18 mouse cellular contexts compared by ENCODE assay signal in genomic region chr10:41561701-41562395, GRCm38 (mm10).
"Had no signal": no experiment of that assay in that cellular context is flagged by ENCODE, and none has a peak within 500 bp of the region (broad histone marks: within the 10 kb centered on the region; RNA-seq: fewer than 3 reads in every experiment).

No protein-coding gene starts in this region.

- H3K4me3 ChIP-seq: limb, embryonic 15.5 days; liver, embryonic 12.5 days; midbrain, embryonic 12.5 days; myocyte; neural tube, embryonic 13.5 days; neural tube, embryonic 15.5 days had no signal

- H3K4me2 ChIP-seq: limb, embryonic 15.5 days; liver, embryonic 12.5 days; midbrain, embryonic 12.5 days; neural tube, embryonic 13.5 days; neural tube, embryonic 15.5 days had no signal

- DNase-seq: lung, postnatal 4 days; midbrain, embryonic 14.5 days; retina, postnatal 1 day; right cerebral cortex, adult 18-20 months; right cerebral cortex, postnatal 25 days; right cerebral cortex, postnatal 4 days; spleen, adult 18-20 months; thymus, adult 18-20 months; thymus, postnatal 14 days; thymus, postnatal 36 days had no signal

- H3K9me3 ChIP-seq: limb, embryonic 15.5 days had no signal

- ATAC-seq: liver, embryonic 12.5 days; midbrain, embryonic 16.5 days had no signal

- H3K36me3 ChIP-seq: limb, embryonic 15.5 days; liver, embryonic 12.5 days; midbrain, embryonic 12.5 days; neural tube, embryonic 13.5 days; neural tube, embryonic 15.5 days had no signal

- H3K9ac ChIP-seq: limb, embryonic 15.5 days; liver, embryonic 12.5 days; liver, embryonic 14.5 days; midbrain, embryonic 12.5 days; neural tube, embryonic 13.5 days; neural tube, embryonic 15.5 days had no signal

- H3K4me1 ChIP-seq: midbrain, embryonic 12.5 days; neural tube, embryonic 13.5 days; neural tube, embryonic 15.5 days had no signal

- H3K27me3 ChIP-seq: limb, embryonic 15.5 days; liver, embryonic 12.5 days; midbrain, embryonic 12.5 days; neural tube, embryonic 13.5 days; neural tube, embryonic 15.5 days had no signal

- H3K27ac ChIP-seq: limb, embryonic 15.5 days; liver, embryonic 12.5 days; liver, embryonic 14.5 days; midbrain, embryonic 12.5 days; neural tube, embryonic 13.5 days; neural tube, embryonic 15.5 days had no signal
